Mouse (Mus musculus): Measurements from ENCODE around the gene Lsm10.

Gene Lsm10

DNA sequence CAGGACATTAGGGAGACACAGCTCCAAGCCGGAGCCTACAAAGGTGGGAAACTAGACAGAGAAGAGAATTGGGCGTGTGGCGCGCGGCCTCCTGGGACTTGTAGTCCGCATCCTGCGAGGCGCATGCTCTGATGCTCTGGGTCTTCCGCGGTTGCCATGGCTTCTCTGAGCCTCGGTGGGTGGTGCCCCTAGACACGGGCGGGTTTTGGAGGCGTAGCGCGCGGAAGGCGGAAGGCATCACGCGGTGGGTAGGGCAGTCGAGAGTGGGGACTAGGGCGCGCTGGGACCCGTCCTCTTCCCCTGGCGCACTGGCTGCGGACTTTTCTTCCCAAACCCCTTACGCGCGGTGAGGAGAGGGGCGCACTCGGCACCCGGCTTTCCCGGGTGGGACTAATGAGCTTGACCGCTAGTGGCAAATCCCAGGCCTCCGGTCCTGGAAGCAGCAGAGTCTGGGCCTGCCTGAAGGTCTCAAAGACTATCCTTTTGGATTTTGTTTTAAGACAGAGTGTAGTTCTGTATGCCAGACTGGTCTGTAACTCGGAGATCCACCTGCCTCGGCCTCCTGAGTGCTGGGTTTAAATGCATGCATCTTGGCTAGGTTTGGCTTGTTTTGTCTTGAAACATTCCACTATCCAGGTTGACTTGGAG, at the start of gene Lsm10:
Gene Lsm10 (plus strand): TSS at position 160 of the 648 bp plus-strand sequence.
- in situ Hi-C loops (cut with MboI; ENCODE audit: unreplicated experiment in 2 of 2), result loop anchor here in 1 of 2 experiments (25.0 kb wide), 1 partner anchor 166 kb away; the partner anchor contains the start of genes Map7d1 and Trappc3

DNA sequence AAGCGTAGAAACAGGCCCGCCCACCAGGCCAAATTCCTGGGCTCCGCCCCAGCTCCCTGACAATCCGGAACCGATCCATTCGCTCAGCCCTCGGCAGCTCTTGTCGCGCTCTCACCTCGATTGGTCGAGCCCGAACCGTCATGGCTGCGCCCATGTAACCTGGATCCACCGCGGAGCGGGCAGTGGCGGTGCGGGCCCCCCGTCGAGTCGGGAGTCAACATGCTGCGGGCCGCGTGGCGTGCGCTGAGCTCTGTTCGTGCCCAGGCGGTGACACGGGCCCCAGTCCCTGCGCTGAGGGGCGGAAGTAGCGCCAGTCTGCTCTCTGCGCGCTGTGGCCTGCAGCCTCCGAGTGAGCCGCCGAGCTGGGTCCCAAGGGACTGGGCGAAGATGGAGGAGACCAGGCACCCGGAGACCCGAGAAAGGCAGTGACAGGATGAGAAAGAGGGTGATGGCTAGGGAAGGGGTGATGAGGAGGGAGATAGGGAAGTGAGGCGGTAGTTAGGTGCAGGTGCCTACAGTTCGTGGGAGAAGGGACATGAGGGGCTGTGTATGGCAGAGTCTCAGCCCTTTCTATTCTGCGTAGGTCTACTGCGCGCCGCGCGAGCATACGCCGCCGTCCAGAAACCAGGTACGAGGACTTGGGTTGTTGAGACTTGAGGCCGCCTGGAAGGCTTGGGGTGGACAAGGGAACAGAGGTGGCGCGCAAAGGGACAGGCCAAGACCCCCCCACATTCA, 49.4 kb upstream of the Lsm10 start, which contains the start of gene Mrps15:
Gene Mrps15 (plus strand): TSS at position 75 of the 735 bp plus-strand sequence.
- in situ Hi-C loops (cut with MboI; ENCODE audit: unreplicated experiment in 2 of 2), result no loop called here

DNA sequence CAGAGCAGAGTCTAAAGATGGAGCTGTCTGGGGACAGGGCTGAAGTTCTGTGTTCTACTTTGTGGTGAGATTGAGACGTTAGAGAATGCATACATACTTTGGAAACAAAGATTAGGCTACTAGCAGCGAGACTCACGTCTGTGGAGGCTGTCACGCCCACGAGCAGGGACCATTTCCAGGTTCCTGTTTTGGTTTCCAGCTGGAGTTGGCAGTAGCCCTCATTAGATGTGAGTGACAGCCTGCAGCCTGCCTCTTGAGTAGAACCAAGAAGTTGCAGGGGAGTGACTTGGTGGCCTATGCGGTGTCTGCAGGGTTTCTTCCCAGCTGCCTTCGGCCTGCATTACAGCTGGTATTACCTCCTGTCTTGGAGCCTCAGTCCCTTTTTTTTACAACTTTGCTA, 44.8 kb upstream of the Lsm10 start:
- in situ Hi-C loops (cut with MboI; ENCODE audit: unreplicated experiment in 2 of 2), result no loop called here

DNA sequence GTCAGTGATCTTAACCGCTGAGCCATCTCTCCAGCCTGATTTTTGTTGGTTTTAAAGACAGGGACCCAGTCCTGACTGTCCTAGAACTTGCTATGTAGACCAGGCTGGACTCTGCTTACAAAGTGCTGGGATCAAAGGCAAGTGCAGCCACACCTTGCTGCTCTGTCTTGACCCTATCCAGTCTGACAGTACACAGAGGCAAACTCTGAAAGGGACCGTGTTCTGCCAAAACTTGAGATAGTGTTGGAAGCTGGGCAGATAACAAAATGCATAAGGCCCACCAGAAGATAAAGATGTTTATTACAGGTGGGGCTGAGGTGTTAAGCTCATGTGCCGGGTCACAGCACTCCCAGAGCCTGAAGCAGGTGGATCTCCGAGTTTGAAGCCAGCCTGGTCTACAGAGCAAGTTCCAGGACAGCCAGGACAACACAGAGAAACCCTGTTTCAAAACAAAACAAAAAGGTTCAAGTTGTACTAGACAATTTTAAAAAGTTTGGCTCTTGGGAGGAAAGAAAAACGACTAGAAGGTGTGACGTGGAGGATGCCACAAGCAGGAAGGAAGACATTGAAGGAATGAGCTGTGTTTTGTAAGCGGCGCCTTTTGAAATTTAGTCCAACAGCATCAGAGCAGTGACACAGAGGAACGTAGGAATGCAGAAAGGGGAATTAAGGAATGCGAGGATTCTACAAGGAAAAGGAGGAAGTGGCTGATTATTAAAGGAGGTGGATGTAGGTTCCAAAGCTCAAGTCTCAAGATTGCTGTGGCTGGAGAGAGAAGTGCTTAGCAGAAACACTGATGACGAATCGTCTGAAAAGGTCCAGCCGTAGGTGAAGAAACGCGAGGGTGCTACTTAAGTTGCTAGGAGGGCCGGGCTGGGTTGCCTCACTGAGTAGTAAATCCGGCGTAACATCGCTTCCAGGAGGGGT, 39.0 kb upstream of the Lsm10 start:
- in situ Hi-C loops (cut with MboI; ENCODE audit: unreplicated experiment in 2 of 2), result no loop called here

DNA sequence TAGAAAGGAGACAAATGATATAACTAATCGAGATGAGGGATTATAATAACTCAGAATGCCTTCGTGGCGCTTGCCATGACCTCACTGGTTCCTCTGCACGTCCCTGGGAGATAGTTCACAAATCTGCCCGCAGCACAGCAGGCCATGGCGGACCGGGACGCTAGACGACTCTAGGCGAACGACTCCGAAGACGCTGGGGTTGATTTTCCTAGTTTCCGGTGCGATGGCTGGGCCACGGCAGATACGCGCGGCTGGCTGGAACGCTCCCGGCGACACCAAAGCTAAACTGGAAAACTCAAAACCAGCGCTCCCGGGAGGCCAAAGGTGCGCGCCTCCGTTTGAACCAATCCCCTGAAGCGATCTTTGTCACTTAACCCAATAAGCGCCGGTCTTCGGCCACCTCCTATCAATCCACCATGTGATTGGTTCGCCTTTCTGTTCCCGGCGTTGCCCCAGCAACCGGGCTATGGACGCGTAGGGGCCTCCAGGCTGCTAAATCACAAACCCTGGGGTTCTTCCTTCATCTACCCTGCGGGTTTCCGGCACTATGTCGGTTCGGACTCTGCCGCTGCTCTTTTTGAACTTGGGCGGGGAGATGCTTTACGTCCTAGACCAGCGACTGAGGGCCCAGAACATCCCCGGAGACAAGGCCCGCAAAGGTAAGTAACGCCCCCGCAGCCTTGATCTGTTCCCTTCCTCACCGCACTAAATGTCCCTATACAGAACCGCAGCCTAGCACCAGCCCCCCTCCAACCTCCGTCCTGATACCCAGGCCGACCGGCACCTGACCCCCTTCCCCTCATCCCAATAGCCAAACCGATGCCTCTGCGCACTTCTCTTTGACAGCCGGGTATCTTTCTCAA, 38.1 kb upstream of the Lsm10 start, which contains the start of gene Oscp1:
Gene Oscp1 (plus strand): TSS at position 432 of the 863 bp plus-strand sequence.
- in situ Hi-C loops (cut with MboI; ENCODE audit: unreplicated experiment in 2 of 2), result no loop called here

DNA sequence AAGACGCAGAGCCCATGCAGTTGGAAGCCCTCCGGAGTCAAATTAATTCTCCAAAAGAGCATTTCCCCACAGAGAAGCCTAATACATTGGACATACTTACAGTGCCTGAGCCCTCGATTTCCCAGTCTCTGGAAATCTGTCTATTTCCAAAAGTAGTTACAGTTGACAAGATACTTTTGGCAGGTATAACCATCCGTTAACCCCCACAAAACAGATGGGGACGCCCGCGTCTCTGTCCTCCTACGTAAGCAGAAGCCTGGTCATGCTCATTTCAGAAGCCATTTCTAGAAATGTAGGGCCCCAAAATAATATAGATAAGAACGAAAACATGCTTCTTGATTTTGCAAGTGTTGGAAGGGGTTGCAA, 37.4 kb upstream of the Lsm10 start:
- in situ Hi-C loops (cut with MboI; ENCODE audit: unreplicated experiment in 2 of 2), result no loop called here

DNA sequence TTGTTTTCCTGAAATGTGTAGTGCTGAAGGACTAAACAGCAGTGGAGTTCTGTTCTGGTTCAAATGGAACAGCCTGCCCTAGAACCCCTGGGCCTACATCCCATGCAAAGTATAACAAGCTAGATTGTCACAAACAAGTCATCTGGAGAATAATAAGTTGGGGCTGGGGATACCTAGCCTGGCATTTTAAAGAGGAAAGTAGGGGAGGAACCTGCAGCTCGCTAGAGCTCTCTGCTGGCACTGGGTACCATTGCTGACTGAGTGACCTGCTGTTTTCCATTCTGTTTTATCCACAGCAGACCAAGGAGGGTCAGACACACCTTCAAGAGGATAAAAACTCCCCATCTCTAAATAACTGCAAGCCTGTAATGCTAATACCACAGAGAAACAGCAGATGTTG, 33.6 kb upstream of the Lsm10 start:
- in situ Hi-C loops (cut with MboI; ENCODE audit: unreplicated experiment in 2 of 2), result no loop called here

DNA sequence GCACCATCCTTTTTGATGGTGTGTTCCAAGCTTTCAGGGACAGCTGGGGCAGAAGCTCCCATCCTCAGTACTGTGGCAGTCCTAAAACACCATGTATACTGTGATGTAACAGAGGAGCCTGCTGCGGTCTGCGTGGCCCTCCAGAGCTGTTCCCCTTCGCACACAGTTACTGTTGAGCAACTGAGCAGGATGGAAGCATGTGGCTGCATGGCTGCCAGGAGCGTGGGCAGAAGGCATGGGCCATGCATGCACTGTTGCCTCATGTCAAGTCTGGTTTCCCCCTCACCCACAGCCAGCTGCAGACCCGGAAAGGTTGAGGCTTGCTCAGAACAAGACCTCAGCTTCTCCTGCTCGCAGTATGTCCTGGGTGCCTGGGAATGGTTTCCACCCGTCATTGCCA, 31.2 kb upstream of the Lsm10 start:
- in situ Hi-C loops (cut with MboI; ENCODE audit: unreplicated experiment in 2 of 2), result no loop called here

DNA sequence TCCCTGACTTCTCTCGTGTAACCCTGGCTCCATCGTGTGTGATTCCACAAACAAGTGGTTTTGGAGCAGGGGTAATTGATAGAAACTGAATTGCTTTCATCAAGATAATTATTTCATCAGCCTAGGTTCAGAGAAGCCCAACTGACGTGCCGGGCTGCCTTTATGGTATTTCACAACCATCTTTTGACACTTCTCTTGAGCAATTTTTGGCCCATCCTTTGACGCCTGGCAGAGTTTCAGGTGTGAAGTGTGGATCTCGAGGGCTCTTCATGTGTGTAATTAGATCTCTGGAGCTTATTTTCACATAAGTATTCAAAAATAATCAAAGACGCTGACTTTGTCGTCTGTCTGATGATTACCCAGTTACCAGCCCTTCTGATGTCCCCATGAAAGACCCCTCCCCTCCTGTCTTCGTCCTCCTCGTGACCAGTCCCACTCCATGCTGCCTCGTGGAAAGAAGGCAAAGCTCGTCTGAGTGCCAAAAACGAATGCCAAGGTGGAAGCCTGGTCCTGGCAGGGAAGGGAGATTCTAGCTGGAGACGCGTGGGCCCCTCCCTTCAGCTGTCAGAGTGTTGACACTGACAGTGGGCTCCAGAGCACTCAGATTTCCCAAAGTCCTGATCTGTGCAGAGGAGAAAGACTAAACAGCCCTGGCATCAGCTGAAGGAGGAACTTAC, 28.9 kb upstream of the Lsm10 start:
- in situ Hi-C loops (cut with MboI; ENCODE audit: unreplicated experiment in 2 of 2), result no loop called here

DNA sequence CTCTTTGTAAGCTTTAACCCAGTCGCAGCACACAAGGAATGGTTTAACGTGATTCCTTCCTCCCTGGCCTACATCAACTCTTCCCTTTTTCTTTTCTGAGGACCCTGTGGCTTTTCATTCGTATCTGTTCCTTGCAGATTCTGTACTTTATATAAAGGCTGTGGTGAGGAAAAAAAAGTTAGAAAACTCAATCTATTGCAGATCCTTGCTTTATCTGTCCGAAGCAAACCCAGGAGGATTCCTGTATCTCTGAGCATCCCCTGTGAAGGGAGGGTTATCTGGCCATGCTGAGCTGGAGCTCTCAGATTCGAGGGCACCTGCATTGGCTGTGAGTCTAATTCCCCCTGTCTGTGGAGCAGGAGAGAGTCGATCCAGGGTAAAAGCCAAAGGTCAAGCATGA, 27.6 kb upstream of the Lsm10 start:
- in situ Hi-C loops (cut with MboI; ENCODE audit: unreplicated experiment in 2 of 2), result no loop called here

DNA sequence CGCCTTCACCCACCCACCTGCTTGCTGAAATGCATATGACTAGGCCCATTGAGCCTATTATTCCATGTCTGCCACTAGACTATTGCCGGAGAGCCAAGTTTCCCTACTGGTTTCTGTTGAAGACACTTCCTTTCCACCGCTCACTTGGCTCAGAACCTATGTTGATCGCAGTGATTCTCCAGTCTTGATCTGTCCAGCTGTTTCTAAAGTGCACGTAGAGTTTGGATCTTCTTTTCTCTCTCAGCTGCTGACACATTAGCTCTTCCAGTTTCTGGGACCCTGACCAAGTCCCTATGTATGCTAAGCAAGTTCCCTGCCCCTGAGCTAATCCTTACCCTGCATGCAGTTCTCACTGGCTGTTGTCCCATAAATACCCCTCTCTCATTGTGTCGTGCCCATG, 18.6 kb upstream of the Lsm10 start:
- in situ Hi-C loops (cut with MboI; ENCODE audit: unreplicated experiment in 2 of 2), result loop anchor here in 1 of 2 experiments (25.0 kb wide), 1 partner anchor 184 kb away; the partner anchor contains the start of genes Map7d1 and Trappc3

DNA sequence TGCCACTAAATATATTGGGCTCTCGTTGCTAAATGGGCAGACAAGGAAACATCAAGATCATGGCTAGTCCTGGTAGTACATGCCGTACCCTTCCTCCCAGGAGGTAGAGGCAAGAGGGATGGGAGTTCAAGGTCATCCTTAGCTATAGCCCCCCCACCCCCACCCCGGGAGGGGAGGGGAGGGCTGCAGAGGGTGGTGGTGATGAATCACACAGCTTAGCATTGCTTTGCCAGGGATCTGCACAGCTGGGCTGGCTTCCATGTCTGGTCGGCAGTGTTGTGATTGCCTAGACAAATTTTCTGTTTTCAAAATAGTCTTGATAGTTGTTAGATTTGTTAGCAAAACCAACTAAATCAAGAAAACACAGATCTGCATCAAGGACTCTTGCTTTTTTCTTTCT, 17.2 kb upstream of the Lsm10 start:
- in situ Hi-C loops (cut with MboI; ENCODE audit: unreplicated experiment in 2 of 2), result loop anchor here in 1 of 2 experiments (25.0 kb wide), 1 partner anchor 183 kb away; the partner anchor contains the start of genes Map7d1 and Trappc3

DNA sequence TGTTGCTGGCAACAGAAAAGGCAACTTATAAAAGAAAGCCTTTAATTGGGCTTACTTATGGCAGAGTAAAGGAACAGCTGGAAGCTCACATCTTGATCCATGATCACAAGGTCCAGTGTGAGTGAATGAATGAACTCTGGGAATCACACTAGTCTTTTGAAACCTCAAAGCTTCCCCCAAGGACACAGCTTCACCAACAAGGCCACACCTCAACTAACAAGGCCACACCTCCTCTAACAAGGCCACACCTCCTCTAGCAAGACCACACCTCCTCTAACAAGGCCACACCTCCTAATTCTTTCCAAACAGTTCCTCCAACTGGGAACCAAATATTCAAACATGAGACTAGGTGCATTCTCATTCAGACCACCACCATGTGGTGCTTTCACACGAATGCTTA, 14.8 kb upstream of the Lsm10 start:
- in situ Hi-C loops (cut with MboI; ENCODE audit: unreplicated experiment in 2 of 2), result loop anchor here (10.0 to 25.0 kb wide), 2 partner anchors 73 to 181 kb away; partner anchors contain the start of genes Map7d1 (in 1 of the 2) and Trappc3 (in 1 of the 2)

DNA sequence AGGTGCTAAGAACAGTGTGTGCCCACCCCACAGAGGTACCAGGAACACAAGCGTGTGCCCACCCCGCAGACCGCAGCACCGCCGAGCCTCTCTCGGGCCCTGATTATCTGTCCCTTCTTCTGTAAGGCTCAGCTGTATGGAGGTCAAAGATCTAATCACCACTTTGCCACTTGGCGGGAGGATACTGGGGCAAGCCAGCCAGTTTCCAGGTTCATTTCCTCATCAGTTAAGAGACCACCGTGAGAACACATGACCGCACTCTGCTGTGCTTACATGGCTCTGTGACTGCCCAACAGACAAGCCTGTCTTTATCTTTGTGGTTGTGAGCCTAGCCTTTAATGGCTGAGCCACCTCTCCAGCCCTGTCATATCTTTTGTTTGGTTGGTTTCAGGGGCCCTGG, 13.4 kb upstream of the Lsm10 start:
- in situ Hi-C loops (cut with MboI; ENCODE audit: unreplicated experiment in 2 of 2), result loop anchor here (10.0 to 25.0 kb wide), 2 partner anchors 72 to 179 kb away; partner anchors contain the start of genes Map7d1 (in 1 of the 2) and Trappc3 (in 1 of the 2)

DNA sequence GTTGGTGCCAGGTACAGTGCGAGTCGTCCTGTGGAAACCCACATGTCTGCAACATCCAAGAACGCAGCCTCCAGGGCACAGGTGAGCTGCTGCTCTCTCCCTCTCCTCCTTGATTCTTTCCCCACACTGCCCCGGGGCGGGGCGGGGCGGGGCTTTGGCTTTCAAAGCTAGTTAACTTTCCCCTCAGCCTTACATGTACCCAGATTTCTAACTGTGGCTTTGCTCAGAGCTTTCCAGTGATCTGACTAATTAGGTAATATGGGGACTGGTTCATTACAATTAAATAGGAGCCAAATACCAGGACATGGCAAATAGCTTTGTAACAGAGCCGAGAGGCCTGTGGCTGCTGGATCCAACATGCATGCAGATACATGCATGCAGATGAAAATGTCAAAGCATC, 12.0 kb upstream of the Lsm10 start:
- in situ Hi-C loops (cut with MboI; ENCODE audit: unreplicated experiment in 2 of 2), result loop anchor here (10.0 to 25.0 kb wide), 2 partner anchors 70 to 178 kb away; partner anchors contain the start of genes Map7d1 (in 1 of the 2) and Trappc3 (in 1 of the 2)

DNA sequence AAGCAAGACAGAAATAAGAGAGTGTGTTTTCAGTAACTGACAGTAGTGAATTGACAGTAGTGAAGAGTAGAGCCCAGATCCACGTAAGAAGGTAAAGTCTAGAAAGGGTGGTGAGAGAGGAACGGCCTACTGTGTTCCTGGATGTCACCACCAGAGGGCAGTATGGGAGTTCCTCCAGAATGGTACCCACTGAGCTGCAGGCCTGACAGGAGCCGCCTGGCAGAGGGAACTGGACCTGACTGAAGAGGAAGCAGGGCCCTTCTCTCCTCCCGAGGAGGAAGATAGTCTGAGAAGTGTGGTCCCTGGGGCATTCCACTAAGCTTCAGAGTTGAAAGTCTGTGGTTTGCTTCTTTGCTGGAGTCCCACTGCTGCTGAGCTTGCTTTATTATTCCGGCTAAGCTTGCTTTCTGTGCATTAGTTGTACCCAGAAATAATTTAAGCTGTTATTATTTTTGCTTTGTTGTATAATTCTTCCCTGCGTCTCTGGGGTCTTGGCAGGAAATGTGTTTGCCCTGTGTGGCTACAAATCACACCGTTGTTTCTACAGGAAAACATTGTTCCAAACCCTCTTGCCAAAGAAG, 10.3 kb upstream of the Lsm10 start:
- in situ Hi-C loops (cut with MboI; ENCODE audit: unreplicated experiment in 2 of 2), result loop anchor here (5.0 to 25.0 kb wide), 5 partner anchors 41 to 221 kb away; partner anchors contain the start of genes Map7d1 (in 1 of the 2) and Trappc3 (in 1 of the 2)

DNA sequence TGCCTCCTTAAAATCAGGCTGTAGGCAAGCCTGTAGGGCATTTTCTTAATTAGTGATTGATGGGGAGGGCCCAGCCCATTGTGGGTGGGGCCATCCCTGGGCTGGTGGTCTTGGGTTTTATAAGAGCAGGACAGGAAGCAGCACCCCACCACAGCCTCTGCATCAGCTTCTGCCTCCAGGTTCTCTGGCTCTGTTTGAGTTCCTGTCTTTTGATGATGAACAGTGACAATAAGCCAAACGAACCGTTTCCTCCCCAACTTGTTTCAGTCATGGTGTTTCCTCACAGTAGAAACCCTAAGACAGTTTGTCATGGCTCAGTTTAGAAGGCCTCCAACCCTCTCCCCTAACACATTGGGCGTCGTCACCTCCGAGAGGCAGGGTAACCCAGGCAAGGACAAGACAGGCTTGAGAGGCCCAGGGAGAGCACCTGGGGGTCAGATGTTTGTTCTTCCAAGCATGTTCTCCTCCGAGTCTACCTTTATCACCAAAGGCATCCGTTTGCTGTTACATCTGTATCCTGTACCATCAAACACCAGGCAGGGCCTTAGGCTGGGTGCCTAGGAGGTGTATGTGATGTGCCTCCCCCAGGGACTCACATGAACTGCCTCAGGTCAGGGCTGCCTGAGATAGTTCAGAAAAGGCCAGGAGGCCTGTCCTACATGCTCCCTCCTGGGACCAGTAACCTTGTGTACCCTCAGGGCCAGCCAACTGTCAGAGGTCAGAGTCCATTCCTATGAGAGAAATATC, 6.1 kb upstream of the Lsm10 start:
- in situ Hi-C loops (cut with MboI; ENCODE audit: unreplicated experiment in 2 of 2), result loop anchor here in 1 of 2 experiments (25.0 kb wide), 1 partner anchor 172 kb away; the partner anchor contains the start of genes Map7d1 and Trappc3

DNA sequence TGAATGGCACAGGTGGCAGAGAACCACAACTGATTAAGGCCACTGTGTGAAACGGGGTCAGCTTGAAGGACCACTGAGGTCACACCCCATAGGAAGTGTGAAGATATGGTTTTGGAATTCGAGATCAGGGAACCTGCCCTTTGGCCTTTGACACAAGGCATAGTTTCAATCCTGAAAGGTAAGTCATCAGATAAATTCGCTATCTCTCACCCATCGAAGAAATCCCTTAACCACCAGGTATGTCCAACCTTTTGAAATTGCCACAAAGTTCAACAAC, 5.6 kb upstream of the Lsm10 start:
- in situ Hi-C loops (cut with MboI; ENCODE audit: unreplicated experiment in 2 of 2), result loop anchor here in 1 of 2 experiments (25.0 kb wide), 1 partner anchor 172 kb away; the partner anchor contains the start of genes Map7d1 and Trappc3
